Mouse (Mus musculus) left cerebral cortex, adult 2 months (tissue): ENCODE measurements around the gene Serpine2. TPM values are rescaled to one million over a fixed set of nuclear protein-coding genes. Genes with fewer than 3 reads are reported as not detected.

Experiments
- DNase-seq, 2 experiments: peaks; one replicate each; pipeline ENCODE4 v3.0.0; 2021 to 2022; ENCODE audit warnings: low spot score in 2 of 2, mixed read lengths in 1 of 2; ENCODE audit errors: extremely low spot score in 1 of 2
- H3K27ac ChIP-seq: fragments of 200-600 bp; 2 replicates; pipeline ENCODE4 v1.8.1; 2022
- H3K4me3 ChIP-seq: fragments of 200-600 bp; 2 replicates; pipeline ENCODE4 v1.8.1; 2022
- CTCF ChIP-seq: fragments of 200-600 bp; IDR thresholded peaks from 2 replicates; pipeline ENCODE4 v1.8.1; 2022; ENCODE audit warnings: antibody characterized with exemption, mild to moderate bottlenecking, moderate library complexity
- intact Hi-C: fragments of 180-260 bp; cut with DNase I; formaldehyde crosslinking; loops from one replicate; pipeline ENCODE4 v1.15.1; 2025
- total RNA-seq, 2 experiments: library from RNA; stranded (reverse); gene quantifications; 2 replicates each; pipeline ENCODE4 v1.2.3; 2021

Serpine2 gene
- total RNA-seq, 2 experiments from 2014 or later, result 134 to 141 TPM

GRCm38 (mm10) chr1:79857681-79858388 lies 3.1 kb downstream of the Serpine2 start:
- peak in 1 of 2 experiments; percentile 24 for DNase-seq
- Histone ChIP-seq H3K27ac (peak overlapping the region; percentile 81), H3K4me3 (peak overlapping the region; percentile 77)
- no peak for TF ChIP-seq CTCF
- intact Hi-C loops, result loop anchor here (2.0 kb wide), 1 partner anchor 33 kb away; no protein-coding TSS in a partner anchor

DNA sequence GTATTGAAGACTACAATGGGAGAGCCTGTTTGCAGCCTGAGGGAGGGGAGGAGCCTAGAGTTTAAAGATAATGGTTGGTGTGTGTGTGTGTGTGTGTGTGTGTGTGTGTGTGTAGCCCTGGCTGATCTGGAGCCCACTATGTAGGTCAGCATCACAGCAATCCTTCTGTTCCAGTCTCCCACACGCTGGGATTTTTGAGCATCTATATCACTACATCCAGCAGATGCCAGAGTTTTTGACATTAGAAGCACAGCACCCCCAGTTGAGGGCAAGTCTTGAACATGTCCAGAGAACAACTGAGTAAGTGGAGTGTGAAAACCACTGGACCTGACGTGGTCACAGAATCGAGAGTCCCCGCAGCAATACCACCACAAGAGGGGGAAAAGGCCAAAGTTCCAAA lies 4.2 kb downstream of the Serpine2 start:
- no peak for TF ChIP-seq CTCF
- Histone ChIP-seq H3K27ac (no peak overlapping the region), H3K4me3 (peak overlapping the region; percentile 77)
- intact Hi-C loops, result no loop called here
- DNase-seq, result no peak

GRCm38 (mm10) chr1:79853527-79853926 lies 7.5 kb downstream of the Serpine2 start:
- TF ChIP-seq CTCF, result no peak
- no peak for DNase-seq
- intact Hi-C loops, result no loop called here
- no peak overlapping the region for H3K4me3 ChIP-seq
- no peak overlapping the region for H3K27ac ChIP-seq

- Histone ChIP-seq H3K27ac (no peak overlapping the region), H3K4me3 (no peak overlapping the region)
- intact Hi-C loops, result no loop called here
- no peak for TF ChIP-seq CTCF
- no peak for DNase-seq
These were observed 10.6 kb downstream of the Serpine2 start for GRCm38 (mm10) chr1:79850341-79850740.

DNA sequence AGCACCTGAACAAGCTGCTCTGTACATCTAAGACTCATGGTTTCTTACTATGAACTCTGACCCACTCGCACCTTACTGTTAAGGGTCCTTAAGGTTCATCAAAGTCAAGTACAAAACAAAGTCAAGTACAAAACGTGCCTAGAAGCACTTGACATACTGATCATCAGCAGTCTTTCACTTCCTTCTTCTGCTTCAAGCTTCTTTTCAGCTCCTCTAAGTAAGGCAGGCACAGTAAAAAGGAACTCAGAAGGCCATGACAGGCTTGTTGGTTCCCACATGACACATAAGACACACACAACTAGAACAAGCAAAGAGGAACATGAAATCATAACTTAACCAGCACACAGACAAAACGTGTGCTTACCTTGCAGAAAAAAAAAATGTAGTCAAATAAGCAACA lies 12.3 kb downstream of the Serpine2 start:
- intact Hi-C loops, result no loop called here
- H3K27ac ChIP-seq, result no peak overlapping the region
- TF ChIP-seq CTCF, result no peak

GRCm38 (mm10) chr1:79846891-79847290 lies 14.1 kb downstream of the Serpine2 start:
- Histone ChIP-seq H3K27ac (no peak overlapping the region), H3K4me3 (no peak overlapping the region)
- no peak for DNase-seq
- no peak for TF ChIP-seq CTCF
- intact Hi-C loops, result no loop called here

More for the DNA sequence above, 12.3 kb downstream of the Serpine2 start:
- no peak for DNase-seq
- no peak overlapping the region for H3K4me3 ChIP-seq

DNA sequence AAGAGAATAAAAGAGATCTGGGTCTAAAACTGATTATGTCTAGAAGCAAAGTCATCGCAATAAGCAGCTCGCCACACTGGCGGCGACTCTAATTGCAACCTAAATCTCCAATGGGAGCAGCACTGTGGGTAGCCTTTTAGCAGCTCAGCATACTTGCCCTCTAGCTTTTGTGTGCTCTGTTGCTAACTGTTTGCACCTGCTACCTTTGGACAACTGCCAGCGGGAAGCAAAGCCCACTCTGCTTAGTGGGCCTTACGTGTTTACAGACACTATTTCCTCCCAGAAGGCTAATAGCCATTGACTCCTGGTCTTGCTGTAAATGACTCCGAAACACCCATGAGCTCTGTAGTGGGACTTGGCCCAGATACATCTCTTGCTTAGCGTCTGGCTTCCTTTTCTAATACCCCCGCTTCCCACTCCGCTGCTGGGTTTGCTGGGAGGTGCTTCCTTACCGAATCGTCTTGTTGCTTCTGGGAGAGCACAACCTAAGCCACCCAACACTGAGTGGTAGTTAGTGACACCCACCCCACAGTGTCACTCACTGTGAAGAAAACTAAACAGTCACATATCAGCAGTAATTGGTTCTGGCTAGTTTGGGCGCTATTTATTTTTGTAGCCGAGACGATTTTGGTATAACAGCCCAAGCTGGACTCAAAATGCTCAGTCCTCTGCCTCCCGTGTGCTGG lies 28.1 kb downstream of the Serpine2 start:
- DNase-seq, result no peak
- Histone ChIP-seq H3K27ac (no peak overlapping the region), H3K4me3 (no peak overlapping the region)
- intact Hi-C loops, result no loop called here
- no peak for TF ChIP-seq CTCF

DNA sequence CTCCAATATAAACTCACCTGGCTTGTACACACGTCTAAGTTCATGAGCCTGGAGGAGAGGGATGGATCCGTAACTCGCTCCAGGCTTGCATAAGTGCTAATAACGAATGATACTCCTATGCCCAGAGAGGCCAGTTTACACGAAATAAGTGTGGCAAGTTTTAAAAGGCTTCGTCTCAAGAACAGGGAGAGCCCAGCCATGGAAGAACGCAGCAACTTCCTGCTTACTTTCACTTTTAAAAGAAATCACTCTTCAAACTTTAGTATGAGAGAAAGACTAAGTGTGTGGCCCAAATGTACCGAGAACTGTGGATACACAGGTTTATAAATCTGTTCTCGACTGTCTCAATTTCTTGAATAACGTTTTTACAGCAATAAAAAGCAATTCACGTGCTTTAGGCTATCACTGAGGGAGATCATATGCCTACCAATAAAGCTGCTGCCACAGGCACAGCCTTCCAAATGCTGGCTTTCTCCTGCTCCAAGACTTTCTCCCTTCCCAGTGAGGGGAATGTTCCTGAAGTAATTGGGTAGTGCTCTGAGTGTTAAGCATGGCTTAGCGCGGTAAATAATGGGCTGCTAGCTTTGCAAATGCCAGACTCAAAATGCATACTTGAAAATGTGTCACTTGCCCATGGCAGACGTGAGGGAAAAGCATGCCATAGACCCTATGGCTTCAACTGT lies 36.9 kb downstream of the Serpine2 start:
- DNase-seq, result no peak
- Histone ChIP-seq H3K27ac (peak overlapping the region; percentile 69), H3K4me3 (peak overlapping the region; percentile 4)
- TF ChIP-seq CTCF, result no peak
- intact Hi-C loops, result loop anchor here (2.0 kb wide), 1 partner anchor 35 kb away; no protein-coding TSS in a partner anchor

DNA sequence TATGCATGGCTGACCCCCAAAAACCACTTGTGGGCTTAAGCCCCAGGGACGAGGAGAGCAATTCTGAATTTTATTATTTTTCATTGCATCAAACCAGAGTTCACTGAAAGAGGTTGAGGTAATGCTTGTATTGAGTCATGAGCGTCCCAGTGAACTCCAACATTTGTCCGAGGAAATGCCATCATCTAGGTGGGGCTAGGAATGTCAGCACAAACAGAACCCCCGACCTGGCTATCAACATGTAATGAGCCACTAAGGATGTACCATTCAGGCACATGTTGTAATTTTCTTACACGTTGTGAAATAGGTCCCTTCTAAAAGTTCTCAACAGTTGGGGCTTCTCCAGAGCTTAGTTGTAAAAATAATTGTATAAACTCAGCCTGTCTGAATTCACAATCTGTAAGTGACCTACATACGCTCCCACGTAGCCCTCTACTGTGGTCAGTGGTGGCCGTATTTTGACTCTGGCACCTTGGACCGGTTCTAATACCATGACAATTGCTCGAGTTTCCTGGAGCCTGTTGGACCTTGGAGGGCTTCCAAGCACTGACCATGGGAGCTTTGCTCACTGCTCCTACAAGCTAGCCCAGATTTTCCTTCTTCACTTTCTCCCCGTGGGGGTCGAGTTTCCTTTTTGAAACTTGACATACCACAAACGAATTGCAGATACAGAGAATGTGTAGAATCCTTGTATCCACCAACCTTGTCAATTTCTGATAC lies 38.0 kb downstream of the Serpine2 start:
- no peak for TF ChIP-seq CTCF
- intact Hi-C loops, result no loop called here
- H3K27ac ChIP-seq, result peak overlapping the region; percentile 57; the same call in 1 of the 2 replicates

DNA sequence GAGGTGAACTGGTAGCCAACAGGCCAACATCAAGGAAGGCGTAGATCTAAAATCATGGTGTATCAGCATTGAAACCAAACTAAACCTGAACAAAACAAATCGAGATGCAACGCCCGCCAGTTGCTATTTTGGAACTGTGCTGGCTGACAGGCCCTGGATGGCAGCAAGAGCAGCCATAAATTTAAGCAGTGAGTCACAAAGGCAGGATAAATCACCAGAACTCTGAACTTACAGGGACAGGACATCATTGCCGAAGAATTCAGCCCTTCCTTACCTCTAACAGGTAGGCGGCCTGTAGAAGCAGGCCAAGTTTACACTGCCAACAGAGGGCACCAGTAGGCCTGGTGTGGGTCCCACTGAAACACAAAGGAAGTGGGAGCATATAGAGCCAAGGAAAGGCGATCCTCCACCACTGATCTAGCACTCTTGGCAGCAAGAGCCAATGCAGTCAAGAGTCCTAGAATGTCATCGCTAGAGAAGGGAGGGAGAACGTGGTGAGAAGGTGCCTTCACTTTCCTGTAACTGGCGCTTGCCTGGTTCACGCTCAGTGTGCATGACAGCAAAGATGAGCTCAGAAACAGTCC lies 41.6 kb downstream of the Serpine2 start:
- TF ChIP-seq CTCF, result no peak; the same call in none of the 2 replicates
- no peak overlapping the region for H3K27ac ChIP-seq

More for the DNA sequence above, 38.0 kb downstream of the Serpine2 start:
- H3K4me3 ChIP-seq, result no peak overlapping the region
- peak in 1 of 2 experiments; percentile 35 for DNase-seq

DNA sequence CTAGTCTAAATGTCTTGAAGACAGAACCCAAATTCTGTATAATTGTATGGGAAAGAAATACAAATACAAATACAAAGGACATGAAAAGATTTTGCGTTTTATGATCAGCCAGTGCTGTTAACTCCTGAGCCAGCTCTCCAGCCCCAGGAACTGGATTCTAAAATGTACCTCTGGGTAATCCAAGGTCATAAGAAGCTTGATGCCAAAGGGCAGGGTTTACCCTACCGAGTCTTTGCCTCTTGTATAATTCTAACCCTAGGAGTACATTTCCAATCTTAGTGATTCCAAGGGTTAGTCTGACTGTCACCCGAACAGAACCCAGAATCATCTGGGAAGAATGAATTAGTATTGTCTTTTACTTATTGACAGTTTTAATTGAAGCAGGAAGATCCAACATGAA lies 45.5 kb downstream of the Serpine2 start:
- intact Hi-C loops, result no loop called here
- no peak for TF ChIP-seq CTCF
- Histone ChIP-seq H3K27ac (no peak overlapping the region), H3K4me3 (no peak overlapping the region)
- DNase-seq, result no peak

More for the DNA sequence above, 41.6 kb downstream of the Serpine2 start:
- intact Hi-C loops, result no loop called here
- no peak overlapping the region for H3K4me3 ChIP-seq
- DNase-seq, result no peak
